Mouse (Mus musculus) CH12.LX (cell line): Measurements from ENCODE around the gene Rufy1.

ENCODE experiments used
- BHLHE40 ChIP-seq: IDR thresholded peaks from 2 replicates; pipeline ENCODE4 v1.6.1; 2011; ENCODE audit warnings: mild to moderate bottlenecking, low read depth, low read length, improper control_type of control experiment
- CTCF ChIP-seq, 2 experiments: IDR thresholded peaks in 1 of 2; conservative IDR thresholded peaks in 1 of 2; 2 replicates each; pipeline ENCODE4 v1.5.1; 2011 to 2012; ENCODE audit warnings: low read depth in 2 of 2, low read length in 2 of 2, improper control_type of control experiment in 1 of 2, inconsistent platforms in 1 of 2, mild to moderate bottlenecking in 1 of 2, moderate library complexity in 1 of 2
- E2F4 ChIP-seq: IDR thresholded peaks from 2 replicates; pipeline ENCODE4 v1.6.1; 2011; ENCODE audit warnings: low read depth, low read length, improper control_type of control experiment; ENCODE audit not compliant: insufficient replicate concordance
- ETS1 ChIP-seq: conservative IDR thresholded peaks from 2 replicates; pipeline ENCODE4 v1.6.1; 2012; ENCODE audit warnings: low read depth, mild to moderate bottlenecking, inconsistent platforms, low read length, improper control_type of control experiment, moderate library complexity
- GABPA ChIP-seq: IDR thresholded peaks from 2 replicates; pipeline ENCODE4 v1.6.1; 2012; ENCODE audit warnings: low read depth, low read length, improper control_type of control experiment, inconsistent platforms; ENCODE audit not compliant: insufficient replicate concordance
- MAX ChIP-seq: IDR thresholded peaks from 2 replicates; pipeline ENCODE4 v1.6.1; 2011; ENCODE audit warnings: low read length, improper control_type of control experiment
- MEF2A ChIP-seq: IDR thresholded peaks from 2 replicates; pipeline ENCODE4 v1.6.1; 2014; ENCODE audit warnings: low read depth, mild to moderate bottlenecking, inconsistent platforms, low read length, improper control_type of control experiment, borderline replicate concordance
- MXI1 ChIP-seq: IDR thresholded peaks from 2 replicates; pipeline ENCODE4 v1.6.1; 2011; ENCODE audit warnings: mild to moderate bottlenecking, low read depth, low read length, improper control_type of control experiment
- POLR2A ChIP-seq: IDR thresholded peaks from 2 replicates; pipeline ENCODE4 v1.6.1; 2011; ENCODE audit warnings: low read depth, mild to moderate bottlenecking, improper control_type of control experiment, low read length
- POLR2AphosphoS2 ChIP-seq: IDR thresholded peaks from 2 replicates; pipeline ENCODE4 v1.6.1; 2011; ENCODE audit warnings: low read depth, low read length, improper control_type of control experiment
- SIN3A ChIP-seq: IDR thresholded peaks from 2 replicates; pipeline ENCODE4 v1.6.1; 2012; ENCODE audit warnings: low read length, improper control_type of control experiment, inconsistent platforms
- TCF12 ChIP-seq: IDR thresholded peaks from 2 replicates; pipeline ENCODE4 v1.6.1; 2014; ENCODE audit warnings: low read depth, mild to moderate bottlenecking, inconsistent platforms, low read length, improper control_type of control experiment
- USF1 ChIP-seq: IDR thresholded peaks from 2 replicates; pipeline ENCODE4 v1.6.1; 2014; ENCODE audit warnings: low read depth, mild to moderate bottlenecking, inconsistent platforms, low read length, improper control_type of control experiment
- ZNF384 ChIP-seq: IDR thresholded peaks from 2 replicates; pipeline ENCODE4 v1.6.1; 2012; ENCODE audit warnings: low read depth, low read length, improper control_type of control experiment, inconsistent platforms

GRCm38 (mm10) chr11:50371911-50372310 is 59.0 kb downstream of the Rufy1 start:
- TF ChIP-seq POLR2AphosphoS2 (no peak), CTCF (conservative IDR thresholded peaks at IDR 0.05 in 1 of 2, IDR thresholded peaks at IDR 0.05 in 1 of 2; ENCODE audit: low read depth in 2 of 2, low read length in 2 of 2) (no peak), MXI1 (no peak), ETS1 (no peak), POLR2A (no peak), ZNF384 (no peak), E2F4 (no peak), MAX (no peak), SIN3A (no peak), GABPA (no peak), TCF12 (no peak), USF1 (no peak), BHLHE40 (no peak), MEF2A (no peak)
